Mouse (Mus musculus): Measurements from ENCODE around the gene Ryr3. TPM values are rescaled to one million over a fixed set of nuclear protein-coding genes. Genes with fewer than 3 reads are reported as not detected.
A peak's percentile ranks its signal among the peaks of the same experiment; 100 is the strongest.

The Ryr3 gene
- 1 to 10 TPM in 1 of 2 experiments, under 1 TPM in 1; 0.53 to 1.5 TPM for total RNA-seq (2021)

- DNase-seq, result peak in 1 of 2 experiments; percentile 4
- intact Hi-C loops (cut with DNase I), result no loop called here
Measured at GRCm38 (mm10) chr2:113216746-113217461, at the start of gene Ryr3. Gene Ryr3, minus strand, starts transcription at chr2:113217096.

DNA sequence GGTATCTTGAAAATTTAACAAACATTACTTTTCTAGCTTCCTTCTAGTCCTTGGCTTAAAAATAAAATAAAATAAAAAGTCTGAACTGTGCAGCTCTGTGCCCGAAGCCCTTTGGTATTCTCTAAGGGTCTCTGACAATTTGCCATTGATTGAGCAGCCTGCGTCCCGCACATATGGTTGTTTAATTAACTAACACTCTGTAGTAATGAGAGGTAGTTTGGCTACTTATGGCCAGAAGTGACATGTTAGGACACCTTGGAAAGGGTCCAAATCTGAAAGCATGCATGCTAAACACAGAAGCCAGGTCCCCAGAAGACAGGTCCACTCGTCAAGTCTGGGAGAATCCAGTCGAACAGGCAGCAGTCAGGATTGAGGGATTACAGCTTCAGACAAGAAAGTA is 22.0 kb upstream of the Ryr3 start:
- intact Hi-C loops (cut with DNase I), result loop anchor here (10.0 kb wide), 1 partner anchor 734 kb away; no protein-coding TSS in a partner anchor

GRCm38 (mm10) chr2:113236993-113237392 is 20.1 kb upstream of the Ryr3 start:
- intact Hi-C loops (cut with DNase I), result loop anchor here (10.0 kb wide), 1 partner anchor 732 kb away; no protein-coding TSS in a partner anchor
- no peak for DNase-seq

More for the DNA sequence above, 22.0 kb upstream of the Ryr3 start:
- no peak for DNase-seq

DNA sequence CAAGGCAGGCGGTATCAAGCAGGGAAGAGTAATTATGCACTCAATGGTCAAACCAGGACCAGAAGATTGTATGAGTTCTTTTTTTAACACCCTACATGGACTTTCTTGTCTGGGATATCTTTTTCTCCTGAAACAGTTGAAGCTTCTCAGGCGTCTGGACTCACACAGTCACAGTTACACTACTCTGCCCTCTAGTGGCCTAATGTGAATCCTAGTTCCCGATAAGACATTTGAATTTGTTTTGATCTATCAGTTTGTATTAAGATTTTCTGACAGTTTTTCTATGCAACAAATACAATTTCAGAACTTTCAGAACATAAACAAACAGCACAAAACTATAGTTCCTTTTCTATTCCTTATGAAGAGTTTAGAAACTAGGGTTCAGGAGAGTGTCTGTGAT is 17.7 kb upstream of the Ryr3 start:
- no peak for DNase-seq
- intact Hi-C loops (cut with DNase I), result loop anchor here (1.0 to 10.0 kb wide), 2 partner anchors 434 to 730 kb away; no protein-coding TSS in a partner anchor

DNA sequence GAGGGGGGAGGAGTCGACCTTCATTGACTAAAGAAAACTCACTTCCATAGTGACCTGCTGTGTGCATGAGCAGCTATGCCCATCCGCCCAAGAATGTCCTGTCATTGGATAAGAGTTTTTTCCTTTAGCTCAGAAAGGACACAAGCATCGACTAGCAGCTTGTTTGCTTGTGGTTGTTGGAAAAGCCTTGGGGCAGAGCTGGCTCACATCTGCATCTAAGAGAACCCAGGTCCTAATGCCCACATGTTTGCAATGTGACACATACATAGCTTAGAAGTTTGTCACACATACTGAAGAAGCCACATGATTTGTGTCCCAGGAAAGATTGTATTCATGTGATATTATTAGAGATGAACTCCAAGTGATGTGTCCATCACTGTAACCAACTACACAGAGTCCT is 16.5 kb upstream of the Ryr3 start:
- DNase-seq, result no peak
- intact Hi-C loops (cut with DNase I), result loop anchor here (10.0 kb wide), 1 partner anchor 729 kb away; no protein-coding TSS in a partner anchor

GRCm38 (mm10) chr2:113216105-113216745 is 671 bp downstream of the Ryr3 start:
- no peak for DNase-seq
- intact Hi-C loops (cut with DNase I), result no loop called here

- no peak for DNase-seq
Measured at GRCm38 (mm10) chr2:113210023-113210422, 6.9 kb downstream of the Ryr3 start.

DNA sequence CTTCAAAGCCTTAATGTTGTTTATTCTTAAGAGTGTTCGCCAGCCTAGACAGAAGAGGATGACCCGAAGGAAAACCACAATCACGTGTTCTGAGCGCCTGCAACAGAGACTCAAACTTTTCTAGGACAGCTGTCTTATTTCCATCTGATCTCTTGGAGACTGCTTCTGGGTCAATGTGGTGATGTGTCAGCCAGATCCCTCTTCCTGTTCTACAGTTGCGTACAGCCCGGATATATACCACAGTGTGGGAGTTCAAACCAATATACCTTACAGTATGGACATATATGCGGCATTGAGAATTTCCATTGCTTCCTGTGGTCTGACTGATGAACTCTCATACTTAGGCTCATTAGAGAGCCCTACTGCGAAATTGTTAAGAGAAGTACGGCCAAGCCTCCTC is 7.6 kb downstream of the Ryr3 start:
- intact Hi-C loops (cut with DNase I), result no loop called here
- DNase-seq, result no peak

More at GRCm38 (mm10) chr2:113210023-113210422, 6.9 kb downstream of the Ryr3 start:
- intact Hi-C loops (cut with DNase I), result no loop called here

GRCm38 (mm10) chr2:113202857-113203256 is 14.0 kb downstream of the Ryr3 start:
- intact Hi-C loops (cut with DNase I), result no loop called here
- DNase-seq, result no peak

GRCm38 (mm10) chr2:113199030-113199679 is 17.7 kb downstream of the Ryr3 start:
- intact Hi-C loops (cut with DNase I), result no loop called here
- DNase-seq, result no peak

DNA sequence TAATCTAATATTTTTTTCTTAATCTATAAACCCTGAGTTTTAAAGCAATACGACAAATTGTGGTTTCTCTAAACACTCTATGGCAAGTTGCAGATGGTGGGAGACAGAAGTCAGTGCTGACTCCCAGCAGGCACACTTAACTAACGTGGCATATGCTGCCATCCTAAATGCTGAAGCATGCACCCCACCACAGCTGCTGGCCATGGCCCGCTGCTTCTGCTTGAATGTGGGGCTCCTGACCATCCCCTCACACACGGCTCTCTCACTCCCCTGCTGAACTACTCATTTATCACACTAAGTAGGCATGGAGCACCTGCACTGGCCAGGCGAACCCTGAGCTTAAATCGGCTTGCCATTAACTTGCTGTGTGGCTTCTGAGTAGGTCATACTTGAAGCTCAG is 29.7 kb downstream of the Ryr3 start:
- intact Hi-C loops (cut with DNase I), result no loop called here
- DNase-seq, result no peak

DNA sequence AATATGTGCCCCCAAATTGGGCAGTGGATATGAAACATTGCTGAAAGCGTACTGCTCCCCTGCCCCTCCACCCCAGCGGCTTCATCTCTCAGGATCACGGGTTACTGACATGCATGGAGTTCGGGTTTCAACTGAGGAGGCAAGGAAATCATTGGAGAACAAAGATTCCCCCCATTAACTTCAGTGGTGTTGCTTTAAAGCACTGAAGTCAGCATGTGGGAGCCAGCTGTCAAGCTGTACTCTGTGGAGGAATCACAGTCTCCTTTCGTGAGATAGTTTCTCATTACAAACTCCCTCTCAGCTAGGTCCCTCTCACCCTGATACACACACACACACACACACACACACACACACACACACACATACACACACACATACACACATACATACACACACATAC is 35.2 kb downstream of the Ryr3 start:
- intact Hi-C loops (cut with DNase I), result no loop called here
- no peak for DNase-seq

- DNase-seq, result no peak
- intact Hi-C loops (cut with DNase I), result no loop called here
Measured at GRCm38 (mm10) chr2:113178047-113178446, 38.8 kb downstream of the Ryr3 start.

GRCm38 (mm10) chr2:113176337-113176736 is 40.6 kb downstream of the Ryr3 start:
- intact Hi-C loops (cut with DNase I), result no loop called here
- DNase-seq, result no peak

DNA sequence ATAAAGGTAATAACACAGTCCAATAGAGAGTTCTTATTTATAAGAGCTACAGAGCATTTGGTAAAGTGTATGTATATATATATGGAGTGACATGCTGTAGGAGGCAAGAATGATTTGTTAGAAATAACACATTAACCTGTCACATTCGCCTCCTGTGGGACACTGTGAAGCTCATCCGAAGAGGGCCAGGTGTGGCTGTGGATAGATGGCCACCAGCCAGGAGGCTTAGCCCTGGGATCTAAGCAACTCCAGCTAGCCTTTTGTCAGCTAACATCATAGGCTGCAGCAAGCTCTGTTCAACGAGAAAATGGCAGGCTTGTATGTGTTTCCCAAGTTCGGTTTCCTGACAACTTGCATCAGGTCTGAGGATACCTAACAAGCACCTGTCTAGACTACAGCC is 48.8 kb downstream of the Ryr3 start:
- intact Hi-C loops (cut with DNase I), result no loop called here
- no peak for DNase-seq

DNA sequence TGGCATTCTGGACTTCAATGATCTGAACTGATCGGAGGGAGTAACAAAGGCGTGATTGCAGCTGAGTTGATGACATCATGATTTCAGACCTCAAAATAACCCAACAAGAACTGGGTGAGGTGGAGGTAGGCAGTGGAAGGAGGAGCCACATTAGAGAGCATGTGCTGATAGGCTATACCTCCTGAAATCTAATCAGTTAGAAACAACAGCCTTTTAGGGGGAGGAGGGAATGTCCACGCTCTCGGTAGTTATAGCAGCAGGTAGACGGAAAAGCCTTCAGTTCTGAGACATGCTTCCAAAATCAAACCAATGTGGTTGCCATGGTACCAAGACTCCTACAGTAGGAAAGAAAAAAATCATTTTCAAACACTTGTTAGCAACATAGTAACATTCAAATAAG is 55.4 kb downstream of the Ryr3 start:
- DNase-seq, result no peak
- intact Hi-C loops (cut with DNase I), result no loop called here

GRCm38 (mm10) chr2:113137766-113138165 is 79.1 kb downstream of the Ryr3 start:
- intact Hi-C loops (cut with DNase I), result no loop called here
- no peak for DNase-seq

- no peak for DNase-seq
- intact Hi-C loops (cut with DNase I), result no loop called here
Measured at GRCm38 (mm10) chr2:113123476-113123875, 93.4 kb downstream of the Ryr3 start.

- no peak for DNase-seq
- intact Hi-C loops (cut with DNase I), result no loop called here
Measured at GRCm38 (mm10) chr2:113119080-113119479, 97.8 kb downstream of the Ryr3 start.

- no peak for DNase-seq
- intact Hi-C loops (cut with DNase I), result no loop called here
Measured at GRCm38 (mm10) chr2:113116788-113117187, 100.1 kb downstream of the Ryr3 start.

GRCm38 (mm10) chr2:113115897-113116283 is 101.0 kb downstream of the Ryr3 start:
- DNase-seq, result no peak
- intact Hi-C loops (cut with DNase I), result no loop called here
